Mouse (Mus musculus) embryonic facial prominence, embryonic 10.5 days (tissue): ENCODE results near the gene Flnc. TPM values are rescaled to one million over a fixed set of nuclear protein-coding genes. Genes with fewer than 3 reads are reported as not detected.
"Not testable (repeated sequence)": the region's sequence is repeated elsewhere in the genome, so short reads cannot be mapped to it uniquely, and the experiment has no call there.

ENCODE experiments used
- DNase-seq: peaks from one replicate; pipeline ENCODE4 v3.0.0-alpha.2; 2017; ENCODE audit warnings: low spot score
- H3K27ac ChIP-seq: fragments of 300-500 bp; sonication (generic); replicated peaks from 2 replicates; pipeline ENCODE4 v1.5.1; 2016; ENCODE audit warnings: mild to moderate bottlenecking
- H3K27me3 ChIP-seq: fragments of 300-500 bp; sonication (generic); replicated peaks from 2 replicates; pipeline ENCODE4 v1.6.1; 2016; ENCODE audit warnings: low read depth, mild to moderate bottlenecking; ENCODE audit not compliant: poor library complexity, severe bottlenecking
- H3K36me3 ChIP-seq: fragments of 300-500 bp; sonication (generic); replicated peaks from 2 replicates; pipeline ENCODE4 v1.6.1; 2016; ENCODE audit warnings: mild to moderate bottlenecking, moderate library complexity
- H3K4me1 ChIP-seq: fragments of 300-500 bp; sonication (generic); 2 replicates; pipeline ENCODE4 v1.6.1; 2016
- H3K4me3 ChIP-seq: fragments of 300-500 bp; sonication (generic); 2 replicates; pipeline ENCODE4 v1.5.1; 2016; ENCODE audit warnings: mild to moderate bottlenecking, moderate library complexity
- H3K9me3 ChIP-seq: fragments of 300-500 bp; sonication (generic); 2 replicates; pipeline ENCODE4 v1.6.1; 2016; ENCODE audit warnings: mild to moderate bottlenecking
- WGBS: fragments of 180-500 bp; shearing (Covaris S2); methylation state at CpG from one replicate; pipeline ENCODE4 v1.1.7; 2016; 5-methylcytosine and 5-hydroxymethylcytosine counted together
- polyA plus RNA-seq: library from polyadenylated mRNA; unstranded; fragments of >200 nt; fragmentation: Nextera tagmentation; extraction: Ambion mirVana; gene quantifications from 2 replicates; pipeline ENCODE4 v1.2.1, GENCODE M21; 2016

Flnc gene
- polyA plus RNA-seq: 4.0 and 4.5 TPM in 2 replicates

GRCm38 (mm10) chr6:29433038-29433803, at the start of gene Flnc:
Gene Flnc (plus strand): TSS chr6:29433256.
- WGBS: under 1% methylated on average over 77 of the region's 77 CpGs
- peak; percentile 61 for DNase-seq
- Histone ChIP-seq H3K4me1 (peaks cover 69% of the 10 kb centered on the region), H3K27ac (peak within 1 kb of the TSS; percentile 78), H3K36me3 (no peaks in the 10 kb centered on the region), H3K9me3 (no peaks in the 10 kb centered on the region), H3K27me3 (peaks cover 69% of the 10 kb centered on the region), H3K4me3 (peak within 1 kb of the TSS; percentile 64)

- H3K36me3 ChIP-seq: no peaks in the 10 kb centered on the region
- peaks cover 32% of the 10 kb centered on the region for H3K27me3 ChIP-seq
- 3% methylated on average over 12 of the region's 12 CpGs for WGBS
- DNase-seq: peak; percentile 76
- H3K27ac ChIP-seq: peak within 1 kb of the TSS; percentile 24; the same call in 1 of the 2 replicates
- peaks cover 30% of the 10 kb centered on the region for H3K4me1 ChIP-seq
- H3K9me3 ChIP-seq: no peaks in the 10 kb centered on the region
- peak within 1 kb of the TSS; percentile 46 for H3K4me3 ChIP-seq
Measured at GRCm38 (mm10) chr6:29388052-29388518, 45.0 kb upstream of the Flnc start, which contains the start of gene Opn1sw. Gene Opn1sw (minus strand): TSS chr6:29388468.

DNA sequence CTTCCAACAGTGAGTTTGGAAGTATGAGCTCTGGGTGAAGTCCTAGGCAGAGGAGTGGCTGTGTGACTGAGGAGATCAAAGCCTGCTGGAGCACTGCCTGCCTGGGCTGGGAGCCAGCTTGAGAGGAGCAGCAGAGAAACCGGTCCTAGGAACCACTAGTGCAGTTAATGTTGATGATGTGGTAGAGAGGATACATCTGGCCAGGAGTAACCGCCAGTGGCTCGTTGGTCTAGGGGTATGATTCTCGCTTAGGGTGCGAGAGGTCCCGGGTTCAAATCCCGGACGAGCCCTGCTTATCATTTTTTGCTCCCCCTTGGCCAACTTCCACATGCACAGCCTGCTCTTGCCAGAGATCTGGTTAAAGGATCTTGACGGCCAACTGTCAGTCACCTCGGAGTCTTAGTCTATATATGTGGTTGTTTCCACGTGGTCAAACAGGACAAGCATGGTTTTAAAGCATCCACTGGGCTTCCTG, 44.4 kb upstream of the Flnc start:
- H3K4me3 ChIP-seq: peak overlapping the region; percentile 46
- 9% methylated on average over 11 of the region's 11 CpGs for WGBS
- H3K9me3 ChIP-seq: no peaks in the 10 kb centered on the region
- H3K27me3 ChIP-seq: peaks cover 36% of the 10 kb centered on the region
- H3K36me3 ChIP-seq: no peaks in the 10 kb centered on the region
- H3K4me1 ChIP-seq: peaks cover 30% of the 10 kb centered on the region
- DNase-seq: peak; percentile 71
- H3K27ac ChIP-seq: 0 out of 2 replicates have a peak overlapping the region, but pooled peaks have one; percentile 1

DNA sequence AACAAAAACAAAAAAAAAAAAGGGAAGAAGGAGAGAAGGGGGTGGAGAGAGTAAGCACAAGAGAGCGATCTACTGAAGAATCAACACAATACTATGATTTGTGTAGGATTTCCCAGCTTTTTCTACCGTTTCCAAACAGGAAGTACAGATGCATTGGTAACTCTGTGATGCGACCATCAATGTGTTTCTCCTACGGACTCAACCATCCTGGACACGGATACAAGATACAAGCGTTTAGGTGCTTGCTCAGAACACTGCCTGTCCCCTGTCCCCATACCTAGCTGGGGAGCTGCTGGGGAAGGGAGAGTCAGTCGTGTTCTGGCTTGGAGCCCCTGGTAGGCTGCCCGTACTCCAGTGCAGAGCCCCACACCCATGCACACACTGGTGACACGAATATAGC, 43.6 kb upstream of the Flnc start:
- H3K4me3 ChIP-seq: no peak overlapping the region
- 51% methylated on average over 9 of the region's 9 CpGs for WGBS
- H3K4me1 ChIP-seq: peaks cover 30% of the 10 kb centered on the region
- H3K36me3 ChIP-seq: no peaks in the 10 kb centered on the region
- no peaks in the 10 kb centered on the region for H3K9me3 ChIP-seq
- no peak overlapping the region for H3K27ac ChIP-seq
- H3K27me3 ChIP-seq: peaks cover 41% of the 10 kb centered on the region
- no peak for DNase-seq

DNA sequence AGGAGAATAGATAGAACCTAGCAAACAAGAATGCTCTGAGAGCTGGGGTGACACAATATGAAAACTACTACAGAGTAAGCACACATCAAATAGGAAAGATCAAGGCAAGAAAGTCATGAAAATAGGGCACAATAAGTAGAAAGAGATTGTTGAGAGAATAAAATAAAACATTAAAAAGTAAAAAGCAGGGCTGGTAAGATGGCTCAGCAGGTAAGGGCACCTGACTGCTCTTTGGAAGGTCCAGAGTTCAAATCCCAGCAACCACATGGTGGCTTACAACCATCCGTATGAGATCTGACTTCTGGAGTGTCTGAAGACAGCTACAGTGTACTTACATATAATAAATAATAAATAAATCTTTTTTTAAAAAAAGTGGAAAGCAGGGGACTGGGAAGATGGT, 42.6 kb upstream of the Flnc start:
- not testable (repeated sequence) for DNase-seq, H3K36me3 ChIP-seq, H3K9me3 ChIP-seq, H3K4me3 ChIP-seq, H3K27ac ChIP-seq
- peaks cover 31% of the 10 kb centered on the region for H3K4me1 ChIP-seq
- WGBS: 89% methylated on average over 1 of the region's 1 CpGs
- H3K27me3 ChIP-seq: peaks cover 52% of the 10 kb centered on the region

DNA sequence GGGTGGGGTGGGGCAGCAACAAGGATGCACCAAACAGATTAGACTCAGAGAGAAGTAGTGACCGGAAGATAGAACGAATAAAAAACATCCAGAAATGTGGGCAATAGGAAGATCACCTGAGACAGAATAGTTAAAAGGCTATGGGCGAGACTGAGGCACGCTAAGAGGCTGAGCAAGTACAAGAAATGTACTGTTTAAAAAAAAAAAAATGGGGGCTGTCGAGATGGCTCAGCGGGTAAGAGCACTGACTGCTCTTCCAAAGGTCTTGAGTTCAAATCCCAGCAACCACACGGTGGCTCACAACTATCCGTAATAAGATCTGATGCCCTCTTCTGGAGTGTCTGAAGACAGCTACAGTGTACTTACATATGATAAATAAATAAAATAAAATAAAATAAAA, 41.8 kb upstream of the Flnc start:
- not testable (repeated sequence) for H3K4me3 ChIP-seq, H3K36me3 ChIP-seq, H3K9me3 ChIP-seq, H3K27ac ChIP-seq, DNase-seq
- 78% methylated on average over 8 of the region's 8 CpGs for WGBS
- H3K27me3 ChIP-seq: peaks cover 59% of the 10 kb centered on the region
- H3K4me1 ChIP-seq: peaks cover 34% of the 10 kb centered on the region

- Histone ChIP-seq H3K36me3 (no peaks in the 10 kb centered on the region), H3K27me3 (peaks cover 65% of the 10 kb centered on the region), H3K4me3 (no peak overlapping the region), H3K4me1 (peaks cover 34% of the 10 kb centered on the region), H3K27ac (no peak overlapping the region), H3K9me3 (no peaks in the 10 kb centered on the region)
- no peak for DNase-seq
- whole genome bisulfite sequencing: 71% methylated on average over 4 of the region's 4 CpGs
Measured at GRCm38 (mm10) chr6:29391802-29392201, 41.3 kb upstream of the Flnc start.

DNA sequence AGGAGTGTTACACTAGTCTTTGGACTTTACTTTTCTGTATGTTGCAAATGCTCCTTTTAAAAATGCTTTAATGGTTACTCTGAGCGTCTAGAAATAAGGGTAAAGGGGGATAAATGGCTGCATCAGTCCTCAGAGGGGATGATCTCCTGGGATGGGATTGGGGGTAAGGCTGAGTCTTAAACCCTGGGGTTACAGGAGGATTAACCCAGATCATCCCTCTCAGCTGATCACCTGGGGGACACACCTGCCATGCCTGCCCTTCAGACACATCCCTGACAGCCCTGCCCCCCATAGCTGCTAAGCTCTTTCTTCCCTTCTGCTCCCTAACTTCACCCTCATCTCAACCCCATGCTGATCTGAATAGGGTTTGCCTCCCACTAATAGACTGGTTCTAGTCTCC, 38.8 kb upstream of the Flnc start:
- no peak for DNase-seq
- WGBS: 31% methylated on average over 1 of the region's 1 CpGs
- Histone ChIP-seq H3K9me3 (no peaks in the 10 kb centered on the region), H3K4me1 (peaks cover 25% of the 10 kb centered on the region), H3K36me3 (peaks cover 4% of the 10 kb centered on the region; the same call in 1 of the 2 replicates), H3K4me3 (no peak overlapping the region), H3K27me3 (peaks cover 66% of the 10 kb centered on the region), H3K27ac (no peak overlapping the region)

DNA sequence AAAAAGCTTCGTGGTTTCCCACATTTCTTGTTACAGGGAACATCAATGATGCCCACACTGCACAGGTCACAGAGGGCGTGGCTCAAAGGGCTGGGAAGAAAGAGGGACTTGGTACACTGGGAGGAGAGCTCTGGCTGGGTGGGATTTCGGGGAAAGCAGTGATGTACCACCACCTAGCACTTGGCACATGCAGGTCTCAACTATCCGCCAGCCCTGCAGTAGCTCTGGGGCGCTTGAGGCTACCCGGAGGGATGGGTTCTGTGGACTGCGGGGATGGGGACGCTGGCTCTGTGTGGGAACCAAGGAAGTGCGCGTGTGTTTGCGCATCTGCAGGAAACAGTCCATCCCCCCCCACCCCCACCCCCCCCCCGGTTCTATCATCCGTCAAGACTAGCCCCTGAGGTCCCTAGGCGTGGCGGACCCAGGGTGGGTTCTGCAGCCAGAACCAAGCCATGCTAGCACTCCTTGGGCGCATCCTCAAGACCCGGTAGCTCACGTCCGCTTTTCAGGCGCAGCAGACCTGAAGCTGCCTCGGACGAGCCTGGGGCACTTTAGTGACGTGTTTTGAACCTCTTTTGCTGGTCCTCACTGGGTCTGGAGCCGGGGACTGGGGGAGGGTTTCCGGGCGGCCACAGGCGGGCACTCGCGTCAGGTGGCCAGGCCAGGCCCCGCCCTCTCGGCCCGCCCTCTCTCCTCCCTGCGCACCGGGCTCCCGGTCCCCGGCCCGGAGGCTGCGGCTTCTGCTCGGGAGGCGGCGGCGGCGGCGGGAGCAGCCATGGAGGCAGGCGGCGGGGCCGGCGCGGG, 36.9 kb upstream of the Flnc start, which contains the start of gene Ccdc136:
Gene Ccdc136, plus strand, starts transcription at position 400 of the 804 bp plus-strand sequence.
- Histone ChIP-seq H3K36me3 (peaks cover 11% of the 10 kb centered on the region; the same call in 1 of the 2 replicates), H3K4me1 (peaks cover 25% of the 10 kb centered on the region), H3K9me3 (no peaks in the 10 kb centered on the region), H3K4me3 (peak within 1 kb of the TSS; percentile 85), H3K27me3 (peaks cover 63% of the 10 kb centered on the region), H3K27ac (peak within 1 kb of the TSS; percentile 82)
- under 1% methylated on average over 49 of the region's 49 CpGs for WGBS
- peak; percentile 88 for DNase-seq

- WGBS: 2% methylated on average over 24 of the region's 24 CpGs
- peaks cover 11% of the 10 kb centered on the region; the same call in 1 of the 2 replicates for H3K36me3 ChIP-seq
- DNase-seq: peak; percentile 32
Measured at GRCm38 (mm10) chr6:29396714-29397540, 36.1 kb upstream of the Flnc start.

DNA sequence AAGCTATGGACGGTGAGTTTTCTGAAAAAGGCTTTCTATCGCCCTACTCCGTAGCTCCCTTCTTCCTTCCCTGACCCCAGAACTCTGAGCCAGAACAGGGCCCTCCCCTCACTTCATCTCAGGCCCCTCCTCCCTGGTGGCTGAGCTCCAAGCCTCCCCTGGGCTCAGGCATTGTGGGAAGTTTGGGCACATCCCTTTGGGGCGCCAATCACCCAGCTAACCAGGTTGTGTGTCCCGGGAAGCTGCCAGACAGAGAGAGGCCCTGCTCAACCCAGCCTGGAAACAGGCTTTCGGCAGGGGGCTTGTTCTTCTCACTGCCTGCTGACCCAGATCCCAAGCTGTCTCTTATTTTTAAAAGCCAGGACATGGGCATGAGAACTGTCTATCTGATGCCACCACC, 35.5 kb upstream of the Flnc start:
- peaks cover 25% of the 10 kb centered on the region for H3K4me1 ChIP-seq
- peaks cover 11% of the 10 kb centered on the region; the same call in 1 of the 2 replicates for H3K36me3 ChIP-seq
- 8% methylated on average over 6 of the region's 6 CpGs for WGBS
- DNase-seq: no peak
- peak overlapping the region; percentile 85 for H3K4me3 ChIP-seq
- H3K9me3 ChIP-seq: no peaks in the 10 kb centered on the region
- peaks cover 62% of the 10 kb centered on the region for H3K27me3 ChIP-seq
- H3K27ac ChIP-seq: no peak overlapping the region

More at GRCm38 (mm10) chr6:29396714-29397540, 36.1 kb upstream of the Flnc start:
- H3K9me3 ChIP-seq: no peaks in the 10 kb centered on the region
- H3K4me1 ChIP-seq: peaks cover 25% of the 10 kb centered on the region
- peak overlapping the region; percentile 82 for H3K27ac ChIP-seq
- peak overlapping the region; percentile 85 for H3K4me3 ChIP-seq
- H3K27me3 ChIP-seq: peaks cover 62% of the 10 kb centered on the region
